ENCODE assay signal across 8 mouse cellular contexts in genomic region chr12:80227835-80228234, GRCm38 (mm10). TPM values are rescaled to one million over a fixed set of nuclear protein-coding genes. Genes with fewer than 3 reads are reported as not detected.
A peak's percentile ranks its signal among the peaks of the same experiment; 100 is the strongest.
DNase-seq lines count a peak whose midpoint lies in the region; ATAC-seq and TF ChIP-seq lines count a peak whose summit lies in the region.

No protein-coding gene starts in this region.

- intact Hi-C loops in left cerebral cortex, postnatal 4 days (cut with DNase I) = no loop called here
- intact Hi-C loops in left cerebral cortex, adult 2 months (cut with DNase I) = no loop called here

- ATAC-seq in intestine, postnatal 0 days = no peak
- ATAC-seq in midbrain, embryonic 15.5 days (replicated peaks) = peak; percentile 65
- no peak for ATAC-seq in activated CD4-positive, CD25-positive, alpha-beta regulatory T cell, adult 4 months

- peak; percentile 76 for DNase-seq in left cerebral cortex, postnatal 4 days
- DNase-seq in left cerebral cortex, adult 2 months (ENCODE audit: extremely low spot score in 1 of 2, low spot score in 2 of 2) = no peak
- no peak for DNase-seq in right cerebral cortex, postnatal 36 days (ENCODE audit: low spot score in 2 of 2)
- DNase-seq in gastrocnemius, postnatal 10 days = no peak

- H3K4me2 ChIP-seq in intestine, postnatal 0 days (replicated peaks; ENCODE audit: low read depth) = no peak overlapping the region
- no peak overlapping the region for H3K4me2 ChIP-seq in midbrain, embryonic 15.5 days

- no peak for TF ChIP-seq CTCF in left cerebral cortex, adult 2 months (IDR thresholded peaks at IDR 0.05)
- TF ChIP-seq CTCF in embryonic fibroblast, embryonic 13.5 days (IDR thresholded peaks at IDR 0.05; ENCODE audit: borderline replicate concordance, insufficient read depth, low read length) = no peak
- no peak for TF ChIP-seq CTCF in intestine, postnatal 0 days (IDR thresholded peaks at IDR 0.05; ENCODE audit: low read depth)

- H3K9me3 ChIP-seq in intestine, postnatal 0 days (ENCODE audit: control insufficient read depth) = no peaks in the 10 kb centered on the region
- no peaks in the 10 kb centered on the region for H3K9me3 ChIP-seq in midbrain, embryonic 15.5 days

- H3K27ac ChIP-seq in left cerebral cortex, adult 2 months = no peak overlapping the region
- peak overlapping the region; percentile 99 for H3K27ac ChIP-seq in embryonic fibroblast, embryonic 13.5 days (ENCODE audit: insufficient read depth, low read length)
- H3K27ac ChIP-seq in intestine, postnatal 0 days (ENCODE audit: low read depth, low read length) = 0 out of 2 replicates have a peak overlapping the region, but pooled peaks have one; percentile 54
- H3K27ac ChIP-seq in midbrain, embryonic 15.5 days = 0 out of 2 replicates have a peak overlapping the region, but pooled peaks have one; percentile 35

- 51% methylated on average over 3 of the region's 3 CpGs for WGBS in intestine, postnatal 0 days
- WGBS in midbrain, embryonic 15.5 days = 9% methylated on average over 3 of the region's 3 CpGs

- H3K4me1 ChIP-seq in embryonic fibroblast, embryonic 13.5 days (ENCODE audit: control insufficient read depth, insufficient read depth, low read length) = peaks cover 57% of the 10 kb centered on the region
- H3K4me1 ChIP-seq in intestine, postnatal 0 days (replicated peaks; ENCODE audit: control insufficient read depth, insufficient read depth, low read length) = peaks cover 62% of the 10 kb centered on the region
- peaks cover 22% of the 10 kb centered on the region for H3K4me1 ChIP-seq in midbrain, embryonic 15.5 days

- H3K9ac ChIP-seq in intestine, postnatal 0 days (ENCODE audit: low read depth, low read length) = no peak overlapping the region; the same call in 1 of the 2 replicates
- H3K9ac ChIP-seq in midbrain, embryonic 15.5 days = no peak overlapping the region

- no peak overlapping the region for H3K4me3 ChIP-seq in left cerebral cortex, adult 2 months
- no peak overlapping the region for H3K4me3 ChIP-seq in embryonic fibroblast, embryonic 13.5 days (ENCODE audit: insufficient read depth, low read length)
- no peak overlapping the region for H3K4me3 ChIP-seq in intestine, postnatal 0 days (ENCODE audit: low read depth, low read length)
- no peak overlapping the region for H3K4me3 ChIP-seq in midbrain, embryonic 15.5 days

- no peaks in the 10 kb centered on the region for H3K27me3 ChIP-seq in intestine, postnatal 0 days (replicated peaks; ENCODE audit: control insufficient read depth, insufficient read depth, low read length)
- no peaks in the 10 kb centered on the region for H3K27me3 ChIP-seq in midbrain, embryonic 15.5 days (replicated peaks)

- 0 out of 2 replicates have a peak, but pooled peaks cover 2% of the 10 kb centered on the region for H3K36me3 ChIP-seq in intestine, postnatal 0 days (ENCODE audit: control insufficient read depth, insufficient read depth)
- H3K36me3 ChIP-seq in midbrain, embryonic 15.5 days (replicated peaks) = no peaks in the 10 kb centered on the region

- no peak for TF ChIP-seq POLR2A in embryonic fibroblast, embryonic 13.5 days (IDR thresholded peaks at IDR 0.05; ENCODE audit: low read depth, low read length)

RNA-seq across cellular contexts. Expression of gene Actn1, which starts 32.3 kb away (rescaled TPM):
- 10 to 100 TPM; 65.4 to 68.2 TPM for total RNA-seq in left cerebral cortex, postnatal 4 days (2021)
- 100 to 1,000 TPM; 125 to 130 TPM for total RNA-seq in left cerebral cortex, adult 2 months (2021)
- polyA plus RNA-seq in embryonic fibroblast, embryonic 13.5 days (2011; ENCODE audit: insufficient read length, low read depth, missing spikeins) = 488 and 794 TPM in 2 replicates
- polyA plus RNA-seq in intestine, postnatal 0 days (2015; fragmentation: Nextera tagmentation; extraction: Ambion mirVana) = 28.7 and 29.3 TPM in 2 replicates
- polyA plus RNA-seq in midbrain, embryonic 15.5 days (2015; fragmentation: Nextera tagmentation; extraction: Ambion mirVana) = 6.9 and 7.7 TPM in 2 replicates
- 10 to 100 TPM; 31.8 to 34.3 TPM for polyA plus RNA-seq in activated CD4-positive, CD25-positive, alpha-beta regulatory T cell, adult 4 months (2017; shearing (Covaris generic))
- 10 to 100 TPM; 30.0 to 38.8 TPM for total RNA-seq in gastrocnemius, postnatal 10 days (2021)

Comparison
In these comparisons a context has a peak if more than half of its experiments do, and no peak if none do; other contexts are left out.
1. RNA of gene Actn1, which starts 32.3 kb away (polyA plus RNA-seq): 488 to 794 TPM in embryonic fibroblast, embryonic 13.5 days; 31.8 to 34.3 TPM in activated CD4-positive, CD25-positive, alpha-beta regulatory T cell, adult 4 months, 28.7 to 29.3 TPM in intestine, postnatal 0 days and 6.9 to 7.7 TPM in midbrain, embryonic 15.5 days; every median in the first group is over 10 times any median in the second.